Mouse (Mus musculus) erythroblast, adult 5-6 weeks (primary cell): ENCODE data around the gene Tagln2. TPM values are rescaled to one million over a fixed set of nuclear protein-coding genes. Genes with fewer than 3 reads are reported as not detected.

Experiments
- ATAC-seq: replicated peaks from 2 replicates; pipeline ENCODE4 v1.8.0; 2016; ENCODE audit warnings: moderate number of reproducible peaks, mild to moderate bottlenecking, moderate TSS enrichment, inconsistent platforms; ENCODE audit not compliant: poor library complexity, low FRiP score, severe bottlenecking
- total RNA-seq, 2 experiments: library from RNA; stranded (forward) in 1 of 2; stranded (reverse) in 1 of 2; fragments of 150-400 nt in 1 of 2; fragments of 200-764, 138-1000 nt in 1 of 2; gene quantifications; 2 replicates each; pipeline versions ENCODE4 v1.2.3 to v1.2.4; 2015 to 2017; ENCODE audit warnings: low replicate concordance in 2 of 2

Tagln2 gene
- total RNA-seq, 2 experiments from 2014 or later: 53.7 to 151 TPM

GRCm38 (mm10) chr1:172501371-172502144 lies 1.7 kb downstream of the Tagln2 start:
- no peak for ATAC-seq

- ATAC-seq: no peak
Observed at GRCm38 (mm10) chr1:172502145-172503110, 2.6 kb downstream of the Tagln2 start.

DNA sequence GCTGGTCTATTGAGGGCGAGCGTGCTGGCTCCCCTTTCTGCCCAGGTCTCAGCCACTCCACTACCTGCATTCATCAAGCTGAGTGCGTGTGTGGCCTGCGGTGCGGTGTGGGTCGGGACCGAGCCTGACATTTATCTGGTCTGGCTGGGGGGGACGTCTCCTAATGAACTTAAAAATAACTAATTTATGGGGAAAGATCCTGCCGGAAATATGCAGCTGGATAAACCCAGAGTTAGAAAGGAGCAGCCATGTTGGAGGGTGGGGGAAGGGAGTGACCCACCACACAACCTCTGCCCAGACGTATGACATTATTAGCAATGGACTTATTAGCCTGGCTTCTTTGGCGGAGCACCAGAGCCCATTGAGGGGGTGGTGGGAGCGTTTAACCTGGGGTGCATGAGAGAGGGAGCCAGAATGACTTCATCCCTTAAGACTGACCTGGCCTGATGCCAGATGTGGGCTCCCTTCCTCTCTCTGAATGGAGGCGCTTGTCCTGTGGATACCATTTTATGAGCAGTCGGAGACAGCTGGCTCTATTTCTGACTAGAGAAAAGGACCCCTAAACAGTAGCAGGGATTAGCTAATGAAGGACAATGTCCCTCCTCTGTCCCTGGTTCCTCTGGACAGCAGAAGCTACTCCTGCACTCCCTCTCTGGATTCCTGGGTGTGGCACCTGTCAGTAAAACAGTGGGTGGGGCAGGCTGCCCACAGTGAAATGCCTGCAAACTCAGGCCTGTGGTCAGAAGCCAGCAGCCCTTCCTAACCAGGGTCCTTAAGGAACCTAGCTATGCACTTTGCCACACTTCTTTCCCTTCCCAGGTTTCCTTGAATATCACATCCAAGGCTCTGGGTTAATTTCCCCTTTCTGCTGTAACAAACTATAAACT lies 3.5 kb downstream of the Tagln2 start:
- ATAC-seq: no peak

DNA sequence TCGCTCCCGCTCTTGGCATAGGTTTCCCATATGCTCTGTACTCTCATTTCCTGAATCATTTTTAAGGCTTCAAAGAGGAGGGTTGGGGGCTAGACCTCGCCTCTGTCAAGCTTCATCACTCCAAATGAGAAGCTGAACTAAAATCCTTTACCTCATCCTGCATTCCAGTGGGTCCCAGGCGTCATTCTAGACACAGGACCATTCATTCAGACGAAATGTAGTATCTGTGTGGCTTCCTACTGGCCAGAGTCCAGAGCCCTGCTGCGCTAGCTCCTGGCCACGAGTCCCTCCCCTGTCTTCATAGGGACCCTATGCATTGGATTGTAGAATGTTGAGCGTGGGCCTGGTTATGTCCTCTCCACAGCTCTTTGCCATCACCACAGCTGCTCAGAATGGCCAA lies 4.9 kb downstream of the Tagln2 start:
- no peak for ATAC-seq

DNA sequence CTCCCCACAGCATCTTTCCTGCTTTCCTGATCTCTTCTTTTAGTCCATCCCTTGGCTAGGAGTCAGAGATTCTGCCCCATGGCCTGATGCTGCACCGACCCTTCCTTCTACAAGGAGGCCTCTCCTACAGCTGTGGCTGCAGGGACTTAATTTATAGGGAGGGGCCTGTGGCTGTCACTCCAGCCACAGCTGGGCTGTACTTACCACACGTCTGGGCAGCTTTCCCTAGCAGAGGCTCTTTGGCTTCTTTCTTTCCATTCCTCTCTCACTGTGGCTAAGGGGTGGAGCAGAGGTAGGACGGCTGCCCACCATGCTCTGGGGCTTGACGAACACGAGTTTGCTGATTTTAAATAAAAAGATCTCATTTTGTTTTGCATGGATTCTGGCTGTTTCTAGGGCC lies 7.2 kb downstream of the Tagln2 start:
- no peak for ATAC-seq

DNA sequence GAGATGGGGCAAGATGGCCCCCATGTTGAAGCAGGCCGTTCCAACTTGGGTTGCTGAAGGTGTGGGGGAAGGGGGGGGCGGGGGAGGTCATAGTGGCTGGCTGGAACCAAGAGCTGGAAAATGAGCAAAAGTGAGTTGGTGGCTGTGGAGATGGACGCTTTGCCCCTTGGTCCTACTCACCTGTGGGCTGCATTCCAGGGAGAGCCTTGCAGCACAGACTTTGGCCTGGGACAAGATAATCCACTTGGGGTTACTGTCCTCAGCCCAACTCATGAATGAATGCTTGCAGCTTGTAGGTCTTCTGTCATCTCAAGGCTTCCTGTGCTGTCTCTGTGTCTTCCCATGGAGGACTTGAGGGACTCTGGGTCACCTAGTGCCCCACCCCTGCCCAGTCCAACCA lies 7.9 kb downstream of the Tagln2 start:
- no peak for ATAC-seq

DNA sequence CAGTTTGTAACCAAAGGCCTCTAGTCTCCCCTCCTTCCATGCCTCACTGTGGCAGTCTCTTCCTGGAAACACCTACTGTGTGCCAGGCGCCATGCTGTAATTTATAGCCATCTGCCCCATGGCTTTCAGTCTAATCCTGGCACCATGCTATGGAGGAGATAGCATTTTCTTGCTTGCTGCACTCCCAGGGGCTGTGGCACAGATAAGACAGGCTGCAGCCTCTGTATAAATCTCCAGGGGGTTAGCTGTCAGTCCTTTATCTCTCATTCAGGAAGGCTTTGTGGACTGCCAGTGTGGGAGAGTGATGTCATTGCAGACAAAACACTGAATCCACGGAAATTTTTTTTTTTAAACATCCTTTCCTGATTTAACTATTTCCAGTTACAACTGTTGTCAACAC lies 8.3 kb downstream of the Tagln2 start:
- no peak for ATAC-seq

DNA sequence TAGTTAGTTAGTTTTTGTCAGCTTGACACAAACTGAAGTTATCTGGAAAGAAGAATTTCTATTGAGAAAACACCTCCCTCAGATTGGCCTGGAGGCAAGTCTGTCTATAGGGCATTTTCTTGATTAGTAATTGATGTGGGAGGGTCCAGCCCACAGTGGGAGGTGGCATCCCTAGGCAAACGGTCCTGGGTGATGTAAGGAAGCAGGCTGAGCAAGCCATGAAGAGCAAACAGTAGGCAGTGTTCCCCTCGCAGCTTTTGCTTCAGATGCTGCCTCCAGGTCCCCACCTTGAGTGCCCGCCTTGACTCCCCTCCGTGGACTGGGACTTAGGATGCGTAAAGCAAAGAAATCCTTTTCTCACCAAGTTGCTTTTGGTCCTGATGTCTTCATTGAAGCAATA lies 9.4 kb downstream of the Tagln2 start:
- ATAC-seq: no peak

DNA sequence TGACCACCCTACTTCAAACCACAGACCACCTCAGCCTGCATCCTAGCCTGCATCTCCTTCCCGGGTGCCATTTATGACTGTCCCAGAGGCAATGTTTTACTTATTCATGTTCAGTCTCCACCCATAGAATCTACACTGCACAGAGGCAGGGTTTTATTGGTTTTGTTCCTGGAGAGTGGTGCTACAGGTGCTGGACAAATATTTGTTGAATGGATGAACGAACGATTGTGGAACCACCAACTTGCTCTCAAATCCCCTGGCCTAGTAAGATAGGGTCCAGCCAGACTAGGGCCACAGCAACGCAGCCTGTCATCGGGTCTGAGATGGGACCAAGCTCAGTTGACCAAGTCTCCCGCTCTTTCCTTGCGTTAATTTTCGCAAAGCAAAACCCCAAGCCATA lies 10.1 kb downstream of the Tagln2 start:
- ATAC-seq: no peak

DNA sequence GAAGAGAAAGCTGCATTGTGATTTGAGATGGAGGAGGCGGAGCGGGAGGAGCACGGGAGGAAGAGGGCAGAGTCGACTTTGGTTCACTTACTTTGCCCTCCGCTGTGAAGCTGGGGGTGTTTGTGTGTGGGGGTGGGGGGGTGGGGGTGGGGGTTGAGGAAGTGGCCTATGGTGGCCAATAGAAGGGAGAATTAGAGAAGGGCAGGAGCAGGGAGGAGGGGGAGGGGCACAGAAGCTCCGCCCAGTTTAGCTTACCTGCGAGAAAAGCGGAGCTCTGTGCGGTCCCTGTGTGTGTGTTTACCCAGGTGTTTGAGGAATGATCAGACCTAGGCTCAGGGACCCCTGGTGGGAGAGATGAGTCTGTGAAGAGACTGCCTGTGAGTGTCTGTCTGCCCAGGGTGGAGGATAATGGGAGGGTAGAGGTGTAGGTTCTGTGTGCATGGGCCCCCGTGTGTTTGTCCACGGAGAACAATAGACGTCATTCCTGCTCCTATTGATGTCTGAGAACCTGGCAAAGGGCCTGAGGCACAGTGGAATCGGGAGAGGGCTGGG lies 10.7 kb downstream of the Tagln2 start:
- no peak for ATAC-seq

- ATAC-seq: no peak
Observed at GRCm38 (mm10) chr1:172512962-172513361, 13.1 kb downstream of the Tagln2 start.

- ATAC-seq: 0 out of 2 replicates have a peak, but pooled peaks have one; percentile 24
Observed at GRCm38 (mm10) chr1:172513525-172514212, 13.8 kb downstream of the Tagln2 start.

DNA sequence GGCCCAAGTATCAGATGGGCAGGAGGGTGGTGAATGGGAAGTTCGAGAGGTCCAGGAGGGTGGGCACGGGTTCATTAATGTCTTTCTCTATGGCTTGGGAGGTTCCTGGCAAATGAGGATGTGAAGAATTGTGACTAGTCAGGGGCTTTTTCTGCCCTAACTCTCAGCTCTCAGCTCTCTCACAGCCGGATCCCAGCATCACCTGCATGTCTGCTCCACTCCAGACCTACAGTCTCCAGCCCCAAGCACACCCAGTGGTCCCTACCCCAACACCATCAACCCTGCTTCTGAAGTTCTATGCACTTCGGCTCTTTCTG lies 14.3 kb downstream of the Tagln2 start:
- no peak for ATAC-seq

GRCm38 (mm10) chr1:172514551-172515268 lies 14.9 kb downstream of the Tagln2 start:
- no peak for ATAC-seq

DNA sequence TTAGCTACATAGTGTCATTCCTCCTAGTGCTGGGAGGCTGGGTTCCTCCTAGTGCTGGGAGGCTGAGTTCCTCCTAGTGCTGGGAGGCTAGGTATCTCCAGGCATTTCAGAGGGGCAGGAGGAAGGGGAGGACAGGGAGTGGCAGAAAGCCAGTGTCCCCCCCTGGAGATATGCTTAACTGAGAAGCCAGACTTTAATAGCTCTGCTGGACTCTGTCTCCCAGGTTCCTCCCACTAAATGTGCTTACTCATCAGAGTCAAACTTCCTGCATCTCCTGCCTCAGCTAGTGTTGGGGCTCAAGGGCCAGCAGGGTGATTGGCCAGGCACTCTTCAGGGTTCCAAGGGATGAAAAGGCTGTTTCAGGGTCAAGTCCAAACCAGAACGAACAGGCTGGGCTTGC lies 15.5 kb downstream of the Tagln2 start:
- ATAC-seq: no peak

DNA sequence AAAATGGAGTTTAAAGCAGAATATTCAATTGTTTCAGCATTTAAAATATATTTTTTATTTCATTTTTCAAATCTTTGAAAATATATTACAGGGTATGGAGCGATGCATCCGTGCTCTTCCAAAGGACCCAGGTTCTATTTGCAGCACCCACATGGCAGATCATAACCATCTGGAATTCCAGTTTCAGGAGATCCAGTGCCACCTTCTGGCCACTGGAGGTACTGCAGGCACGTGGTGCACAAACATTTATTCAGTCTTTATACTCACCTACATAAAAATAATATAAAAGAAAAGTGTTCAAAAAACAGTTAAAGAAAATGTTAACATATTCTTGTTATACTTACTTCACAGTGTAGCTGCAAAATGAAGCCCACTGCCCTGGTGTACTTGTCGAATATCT lies 18.2 kb downstream of the Tagln2 start:
- ATAC-seq: no peak

DNA sequence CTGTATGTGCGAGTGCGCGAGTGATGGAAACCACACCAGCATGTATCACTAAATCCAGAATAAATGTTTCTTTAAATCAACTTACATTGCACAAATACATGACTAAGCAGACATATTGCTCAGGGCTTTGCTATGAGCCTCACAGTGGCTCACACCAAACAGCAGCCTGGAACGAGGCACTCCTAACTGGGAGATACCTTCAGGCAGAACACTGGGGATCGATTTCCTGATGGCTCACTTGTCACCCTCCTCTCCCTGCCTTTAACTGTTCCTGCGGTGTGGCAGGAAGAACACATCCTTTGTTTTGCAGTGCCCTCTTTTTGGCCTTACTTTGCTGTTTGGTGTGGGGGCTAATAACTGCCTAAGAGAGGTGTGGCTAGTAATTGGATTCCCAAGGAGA lies 19.8 kb downstream of the Tagln2 start:
- ATAC-seq: no peak

GRCm38 (mm10) chr1:172520576-172521440 lies 21.0 kb downstream of the Tagln2 start, which contains the start of gene Cfap45:
Gene Cfap45, plus strand, starts transcription at chr1:172520801.
- ATAC-seq: no peak
